Mouse (Mus musculus) bone marrow macrophage, adult 2 months (primary cell): Measurements from ENCODE around the gene Aph1a.

Experiments used
- CTCF ChIP-seq: IDR thresholded peaks from 2 replicates; pipeline ENCODE4 v1.5.1; 2012; ENCODE audit warnings: low read depth, mild to moderate bottlenecking, low read length, moderate library complexity
- POLR2A ChIP-seq: IDR thresholded peaks from 2 replicates; pipeline ENCODE4 v1.6.1; 2012; ENCODE audit warnings: mild to moderate bottlenecking, low read depth, low read length, borderline replicate concordance

DNA sequence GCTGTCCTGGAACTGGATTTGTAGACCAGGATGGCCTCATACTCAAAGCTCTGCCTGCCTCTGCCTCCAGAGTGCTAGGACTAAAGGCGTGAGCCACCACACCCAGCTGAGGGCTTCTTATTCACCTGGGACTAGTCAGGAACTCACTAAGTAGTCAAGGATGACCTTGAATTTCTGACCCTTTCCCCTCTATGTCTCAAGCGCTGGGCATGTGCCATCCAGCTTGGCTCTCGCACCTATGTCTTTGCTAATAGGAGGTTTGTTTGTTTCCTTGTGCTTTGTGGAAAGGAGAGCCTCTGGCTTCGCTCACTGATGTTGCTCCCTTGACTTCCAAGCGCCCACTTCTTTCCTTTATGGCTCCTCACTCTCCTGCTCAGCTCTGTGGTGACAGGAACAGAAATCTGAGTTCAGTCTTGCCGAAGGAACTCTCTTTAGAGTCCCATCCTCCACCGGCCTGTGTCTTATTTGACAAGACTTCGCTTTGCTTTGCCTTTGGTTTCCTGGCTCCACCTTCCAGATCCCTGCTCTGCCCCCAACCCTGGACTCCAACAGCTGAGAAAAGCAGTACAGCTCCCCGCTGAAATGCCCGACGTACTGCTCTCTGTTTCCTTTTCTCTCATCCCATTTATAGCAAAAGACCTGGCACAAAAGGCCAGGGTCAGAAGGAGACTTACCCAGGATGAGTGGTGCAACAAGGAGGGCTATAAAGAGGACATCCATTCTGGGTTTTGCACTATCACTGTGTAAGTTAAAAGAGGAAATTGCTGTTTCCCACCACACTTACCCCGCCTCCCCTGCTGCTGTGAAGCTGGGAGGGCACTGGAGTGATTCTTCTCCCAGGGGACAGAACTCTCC is 2.3 kb upstream of the Aph1a start, which contains the start of gene BC028528:
- TF ChIP-seq CTCF (no peak), POLR2A (no peak)
